Mouse (Mus musculus) thymus, postnatal 25 days (tissue): ENCODE measurements at regions not wholly inside any gene's neighbourhood (a gene's known extent, or its start where the extent isn't known, plus 50 kb on each side); places are given as distances from the start of the nearest gene placed in this dataset.
A peak's percentile ranks its signal among the peaks of the same experiment; 100 is the strongest.

Source experiments
- DNase-seq: peaks from one replicate; pipeline ENCODE4 v3.0.0; 2022

- DNase-seq, result no peak
Measured at GRCm38 (mm10) chr8:114072330-114072729, 61.0 kb upstream of the Nudt7 start.

GRCm38 (mm10) chr8:114074122-114074521 lies 59.2 kb upstream of the Nudt7 start:
- peak; percentile 16 for DNase-seq

DNA sequence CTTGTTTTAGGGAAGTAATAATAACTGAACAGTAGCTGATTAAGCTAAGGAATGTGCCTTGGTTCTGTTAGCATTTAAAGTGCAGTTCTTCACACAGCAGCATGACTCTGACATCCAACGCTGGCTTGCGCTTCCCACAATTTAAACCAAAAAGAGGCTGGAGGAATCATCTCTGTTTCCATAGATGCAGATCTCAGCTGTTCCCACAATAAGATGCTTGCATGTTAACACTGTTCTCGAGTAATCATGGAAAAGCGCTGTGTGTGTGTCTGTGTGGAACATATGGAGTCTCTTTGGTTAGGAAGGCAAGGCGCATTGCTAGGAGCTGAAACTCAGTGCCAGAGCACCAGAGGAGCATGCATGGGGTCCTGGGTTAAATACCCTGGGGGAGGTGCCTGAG lies 56.7 kb upstream of the Nudt7 start:
- no peak for DNase-seq

DNA sequence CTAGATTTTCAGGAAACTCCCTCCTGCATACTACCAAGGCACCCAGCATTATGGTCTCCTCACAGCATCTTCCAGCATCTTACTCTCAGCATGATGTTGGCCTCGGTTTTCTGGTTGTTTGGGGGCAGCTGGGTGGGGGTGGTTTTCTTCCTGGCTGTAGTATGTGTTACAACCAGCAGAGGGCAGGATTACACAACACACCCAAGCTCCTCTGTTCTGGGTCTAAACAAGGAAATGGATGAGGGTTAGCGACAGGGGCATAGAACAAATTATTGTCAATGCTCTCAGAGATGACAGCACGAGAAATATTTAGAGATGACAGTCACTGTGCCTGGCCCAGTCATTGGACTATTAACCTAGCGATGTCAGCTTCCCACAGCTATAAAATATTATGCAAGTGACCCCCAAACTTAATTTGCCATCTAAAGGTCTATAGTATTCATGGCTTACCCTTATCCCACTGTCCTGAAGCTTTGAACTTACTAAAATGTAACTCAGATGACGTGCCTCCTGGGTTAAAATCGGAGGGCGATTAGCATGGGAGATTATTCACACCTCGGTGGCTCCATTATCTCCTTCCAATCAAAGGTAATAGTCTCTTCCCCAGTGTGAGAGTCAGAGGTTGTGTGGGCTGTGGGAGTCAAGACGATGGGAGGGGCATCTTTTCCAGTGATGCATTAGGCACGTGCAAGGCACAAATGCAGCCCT lies 52.2 kb upstream of the Nudt7 start:
- DNase-seq, result peak; percentile 32

- no peak for DNase-seq
Measured at GRCm38 (mm10) chr8:114081757-114082059, 51.6 kb upstream of the Nudt7 start.
